Mouse (Mus musculus): ENCODE data around the gene Hs6st3.

Gene Hs6st3

GRCm38 (mm10) chr14:119137906-119138785 is at the start of gene Hs6st3:
Gene Hs6st3 (plus strand): TSS chr14:119138341.
- DNase-seq: no peak

- DNase-seq: peak; percentile 63
Observed at GRCm38 (mm10) chr14:119098851-119099569, 39.1 kb upstream of the Hs6st3 start, which contains the start of gene Uggt2. Gene Uggt2 (minus strand): TSS chr14:119099430.

- DNase-seq: no peak
Observed at GRCm38 (mm10) chr14:119099570-119099891, 38.6 kb upstream of the Hs6st3 start.

GRCm38 (mm10) chr14:119107591-119107990 is 30.6 kb upstream of the Hs6st3 start:
- DNase-seq: no peak

- DNase-seq: no peak
Observed at GRCm38 (mm10) chr14:119108776-119109301, 29.3 kb upstream of the Hs6st3 start.

GRCm38 (mm10) chr14:119109776-119110218 is 28.3 kb upstream of the Hs6st3 start:
- no peak for DNase-seq

- DNase-seq: no peak
Observed at GRCm38 (mm10) chr14:119112558-119112957, 25.6 kb upstream of the Hs6st3 start.

- no peak for DNase-seq
Observed at GRCm38 (mm10) chr14:119123582-119123981, 14.6 kb upstream of the Hs6st3 start.

GRCm38 (mm10) chr14:119124061-119124460 is 14.1 kb upstream of the Hs6st3 start:
- DNase-seq: peak; percentile 17

- no peak for DNase-seq
Observed at GRCm38 (mm10) chr14:119125840-119126239, 12.3 kb upstream of the Hs6st3 start.

- DNase-seq: no peak
Observed at GRCm38 (mm10) chr14:119127330-119127729, 10.8 kb upstream of the Hs6st3 start.

GRCm38 (mm10) chr14:119137512-119137905 is 632 bp upstream of the Hs6st3 start:
- DNase-seq: peak; percentile 37

GRCm38 (mm10) chr14:119138786-119139100 is 602 bp downstream of the Hs6st3 start:
- no peak for DNase-seq

- DNase-seq: no peak
Observed at GRCm38 (mm10) chr14:119139381-119139950, 1.3 kb downstream of the Hs6st3 start.

GRCm38 (mm10) chr14:119153088-119153487 is 14.9 kb downstream of the Hs6st3 start:
- DNase-seq: no peak

GRCm38 (mm10) chr14:119193905-119194304 is 55.8 kb downstream of the Hs6st3 start:
- DNase-seq: no peak

- no peak for DNase-seq
Observed at GRCm38 (mm10) chr14:119203508-119203907, 65.4 kb downstream of the Hs6st3 start.

- no peak for DNase-seq
Observed at GRCm38 (mm10) chr14:119215576-119216309, 77.6 kb downstream of the Hs6st3 start.

- DNase-seq: no peak
Observed at GRCm38 (mm10) chr14:119227709-119228338, 89.7 kb downstream of the Hs6st3 start.

GRCm38 (mm10) chr14:119233598-119233997 is 95.5 kb downstream of the Hs6st3 start:
- DNase-seq: no peak

- DNase-seq: no peak
Observed at GRCm38 (mm10) chr14:119247131-119247530, 109.0 kb downstream of the Hs6st3 start.

GRCm38 (mm10) chr14:119248001-119248607 is 110.0 kb downstream of the Hs6st3 start:
- DNase-seq: no peak

Measured in lung, postnatal 36 days (tissue).